Mouse (Mus musculus) CH12.LX (cell line): Measurements from ENCODE around the gene 1700020A23Rik. TPM values are rescaled to one million over a fixed set of nuclear protein-coding genes. Genes with fewer than 3 reads are reported as not detected.

Experiments used
- DNase-seq: peaks from one replicate; pipeline ENCODE4 v3.0.0-alpha.2; 2013; ENCODE audit errors: extremely low read depth
- H3K27ac ChIP-seq: 2 replicates; pipeline ENCODE4 v1.5.1; 2012; ENCODE audit warnings: low read depth, mild to moderate bottlenecking, control low read depth, moderate library complexity; ENCODE audit not compliant: insufficient read depth
- H3K27me3 ChIP-seq: replicated peaks from 2 replicates; pipeline ENCODE3; 2012; ENCODE audit warnings: inconsistent platforms
- H3K36me3 ChIP-seq, 2 experiments: replicated peaks in 1 of 2; 2 replicates each; pipeline versions ENCODE3 to v1.6.1; 2012; ENCODE audit warnings: inconsistent platforms in 1 of 2, low read length in 1 of 2, mild to moderate bottlenecking in 1 of 2, mixed read lengths in 1 of 2, moderate library complexity in 1 of 2; ENCODE audit not compliant: control insufficient read depth in 1 of 2, insufficient read depth in 1 of 2
- H3K4me1 ChIP-seq, 2 experiments: 2 replicates each; pipeline ENCODE4 v1.6.1; 2012; ENCODE audit warnings: inconsistent platforms in 1 of 2, moderate library complexity in 1 of 2; ENCODE audit not compliant: insufficient read depth in 2 of 2, control insufficient read depth in 1 of 2
- H3K4me2 ChIP-seq: 2 replicates; pipeline ENCODE4 v1.6.1; 2012; ENCODE audit warnings: low read depth, mild to moderate bottlenecking, control low read depth; ENCODE audit not compliant: poor library complexity, insufficient read depth, severe bottlenecking
- H3K4me3 ChIP-seq, 3 experiments: fragments of 150-350 bp in 1 of 3; sonication (generic) in 1 of 3; replicated peaks in 1 of 3; 2 replicates each; pipeline versions ENCODE3 to v1.5.1; 2011 to 2012; ENCODE audit warnings: low read depth in 2 of 3, low read length in 2 of 3, mild to moderate bottlenecking in 2 of 3, moderate library complexity in 2 of 3, control low read depth in 1 of 3, improper control_type of control experiment in 1 of 3, inconsistent platforms in 1 of 3, mixed read lengths in 1 of 3; ENCODE audit not compliant: poor library complexity in 1 of 3
- H3K79me2 ChIP-seq: replicated peaks from 2 replicates; pipeline ENCODE4 v1.6.1; 2012; ENCODE audit warnings: mild to moderate bottlenecking, moderate library complexity; ENCODE audit not compliant: control insufficient read depth, poor library complexity, insufficient read depth, severe bottlenecking; ENCODE audit errors: extremely low read depth
- H3K9ac ChIP-seq: 2 replicates; pipeline ENCODE4 v1.6.1; 2012; ENCODE audit warnings: low read depth, mild to moderate bottlenecking, control low read depth, moderate library complexity; ENCODE audit not compliant: insufficient read depth
- H3K9me3 ChIP-seq: replicated peaks from 2 replicates; pipeline ENCODE3; 2012; ENCODE audit warnings: low read length, inconsistent platforms, mixed read lengths
- CHD1 ChIP-seq: IDR thresholded peaks from 2 replicates; pipeline ENCODE4 v1.6.1; 2012; ENCODE audit warnings: low read depth, low read length, improper control_type of control experiment, inconsistent platforms
- CHD2 ChIP-seq: IDR thresholded peaks from 2 replicates; pipeline ENCODE4 v1.6.1; 2011; ENCODE audit warnings: low read length, improper control_type of control experiment
- E2F4 ChIP-seq: IDR thresholded peaks from 2 replicates; pipeline ENCODE4 v1.6.1; 2011; ENCODE audit warnings: low read depth, low read length, improper control_type of control experiment; ENCODE audit not compliant: insufficient replicate concordance
- ELF1 ChIP-seq: IDR thresholded peaks from 2 replicates; pipeline ENCODE4 v1.6.1; 2014; ENCODE audit warnings: low read depth, mild to moderate bottlenecking, inconsistent platforms, low read length, improper control_type of control experiment
- EP300 ChIP-seq: IDR thresholded peaks from 2 replicates; pipeline ENCODE4 v1.6.1; 2011; ENCODE audit warnings: low read length, improper control_type of control experiment
- ETS1 ChIP-seq: conservative IDR thresholded peaks from 2 replicates; pipeline ENCODE4 v1.6.1; 2012; ENCODE audit warnings: low read depth, mild to moderate bottlenecking, inconsistent platforms, low read length, improper control_type of control experiment, moderate library complexity
- GABPA ChIP-seq: IDR thresholded peaks from 2 replicates; pipeline ENCODE4 v1.6.1; 2012; ENCODE audit warnings: low read depth, low read length, improper control_type of control experiment, inconsistent platforms; ENCODE audit not compliant: insufficient replicate concordance
- HCFC1 ChIP-seq: IDR thresholded peaks from 2 replicates; pipeline ENCODE4 v1.6.1; 2012; ENCODE audit warnings: low read depth, mild to moderate bottlenecking, inconsistent platforms, low read length, improper control_type of control experiment
- IRF4 ChIP-seq: IDR thresholded peaks from 2 replicates; pipeline ENCODE4 v1.6.1; 2014; ENCODE audit warnings: low read depth, mild to moderate bottlenecking, inconsistent platforms, low read length, improper control_type of control experiment
- JUN ChIP-seq: IDR thresholded peaks from 2 replicates; pipeline ENCODE4 v1.6.1; 2011; ENCODE audit warnings: low read depth, mild to moderate bottlenecking, low read length, improper control_type of control experiment, moderate library complexity; ENCODE audit not compliant: insufficient read depth
- KAT2A ChIP-seq: IDR thresholded peaks from 2 replicates; pipeline ENCODE4 v1.6.1; 2012; ENCODE audit warnings: low read length, improper control_type of control experiment, inconsistent platforms; ENCODE audit not compliant: insufficient replicate concordance
- MAFK ChIP-seq: IDR thresholded peaks from 2 replicates; pipeline ENCODE4 v1.6.1; 2011; ENCODE audit warnings: low read length, improper control_type of control experiment; ENCODE audit not compliant: insufficient replicate concordance
- MAX ChIP-seq: IDR thresholded peaks from 2 replicates; pipeline ENCODE4 v1.6.1; 2011; ENCODE audit warnings: low read length, improper control_type of control experiment
- MAZ ChIP-seq: IDR thresholded peaks from 2 replicates; pipeline ENCODE4 v1.6.1; 2012; ENCODE audit warnings: low read depth, mild to moderate bottlenecking, inconsistent platforms, low read length, improper control_type of control experiment, moderate library complexity
- MEF2A ChIP-seq: IDR thresholded peaks from 2 replicates; pipeline ENCODE4 v1.6.1; 2014; ENCODE audit warnings: low read depth, mild to moderate bottlenecking, inconsistent platforms, low read length, improper control_type of control experiment, borderline replicate concordance
- MYC ChIP-seq: IDR thresholded peaks from 2 replicates; pipeline ENCODE4 v1.6.1; 2011; ENCODE audit warnings: low read depth, mild to moderate bottlenecking, improper control_type of control experiment, low read length
- NELFE ChIP-seq: IDR thresholded peaks from 2 replicates; pipeline ENCODE4 v1.6.1; 2011; ENCODE audit warnings: low read depth, low read length, improper control_type of control experiment
- NRF1 ChIP-seq: IDR thresholded peaks from 2 replicates; pipeline ENCODE4 v1.6.1; 2014; ENCODE audit warnings: low read depth, mild to moderate bottlenecking, inconsistent platforms, low read length, improper control_type of control experiment, moderate library complexity
- POLR2A ChIP-seq: IDR thresholded peaks from 2 replicates; pipeline ENCODE4 v1.6.1; 2011; ENCODE audit warnings: low read depth, mild to moderate bottlenecking, improper control_type of control experiment, low read length
- POLR2AphosphoS2 ChIP-seq: IDR thresholded peaks from 2 replicates; pipeline ENCODE4 v1.6.1; 2011; ENCODE audit warnings: low read depth, low read length, improper control_type of control experiment
- RCOR1 ChIP-seq: conservative IDR thresholded peaks from 2 replicates; pipeline ENCODE4 v1.6.1; 2012; ENCODE audit warnings: low read depth, mild to moderate bottlenecking, inconsistent platforms, low read length, improper control_type of control experiment
- SIN3A ChIP-seq: IDR thresholded peaks from 2 replicates; pipeline ENCODE4 v1.6.1; 2012; ENCODE audit warnings: low read length, improper control_type of control experiment, inconsistent platforms
- TBP ChIP-seq: conservative IDR thresholded peaks from 2 replicates; pipeline ENCODE4 v1.6.1; 2011; ENCODE audit warnings: low read depth, low read length, improper control_type of control experiment
- TCF12 ChIP-seq: IDR thresholded peaks from 2 replicates; pipeline ENCODE4 v1.6.1; 2014; ENCODE audit warnings: low read depth, mild to moderate bottlenecking, inconsistent platforms, low read length, improper control_type of control experiment
- UBTF ChIP-seq: IDR thresholded peaks from 2 replicates; pipeline ENCODE4 v1.6.1; 2012; ENCODE audit warnings: low read depth, mild to moderate bottlenecking, inconsistent platforms, low read length, improper control_type of control experiment, moderate library complexity
- USF1 ChIP-seq: IDR thresholded peaks from 2 replicates; pipeline ENCODE4 v1.6.1; 2014; ENCODE audit warnings: low read depth, mild to moderate bottlenecking, inconsistent platforms, low read length, improper control_type of control experiment
- USF2 ChIP-seq: conservative IDR thresholded peaks from 2 replicates; pipeline ENCODE4 v1.6.1; 2011; ENCODE audit warnings: low read depth, low read length, improper control_type of control experiment
- ZC3H11A ChIP-seq: IDR thresholded peaks from 2 replicates; pipeline ENCODE4 v1.6.1; 2012; ENCODE audit warnings: low read depth, mild to moderate bottlenecking, inconsistent platforms, low read length, improper control_type of control experiment
- ZKSCAN1 ChIP-seq: IDR thresholded peaks from 2 replicates; pipeline ENCODE4 v1.6.1; 2012; ENCODE audit warnings: low read depth, inconsistent platforms, low read length, improper control_type of control experiment, borderline replicate concordance
- ZNF384 ChIP-seq: IDR thresholded peaks from 2 replicates; pipeline ENCODE4 v1.6.1; 2012; ENCODE audit warnings: low read depth, low read length, improper control_type of control experiment, inconsistent platforms
- dilution Hi-C: fragments of 300-500 bp; cut with MboI; formaldehyde crosslinking; loops from 2 replicates; pipeline ENCODE4 v1.14.3; 2020; ENCODE audit warnings: low sequenced_read_pairs; ENCODE audit not compliant: extremely low pct_unique_long_range_greater_than_20kb, extremely low pct_ligation_motif_present
- in situ Hi-C: fragments of 300-500 bp; cut with MboI; formaldehyde crosslinking; loops from 3 replicates; pipeline ENCODE4 v1.14.3; 2019; ENCODE audit warnings: low sequenced_read_pairs, low pct_ligation_motif_present, low pct_unique_long_range_greater_than_20kb, mixed read lengths
- polyA plus RNA-seq: library from polyadenylated mRNA; unstranded; fragments of >175 nt; gene quantifications from 2 replicates; pipeline ENCODE4 v1.2.1, GENCODE M21; 2012; ENCODE audit warnings: low read depth; ENCODE audit not compliant: insufficient read length
- total RNA-seq, 2 experiments: library from RNA; depleted of rRNA; stranded (reverse); fragments of 300-350 nt in 1 of 2; fragments of >200 nt in 1 of 2; gene quantifications; 2 replicates each; pipeline ENCODE4 v1.2.3; 2012 to 2014

The 1700020A23Rik gene
- total and polyA plus RNA-seq, 3 experiments = not detected

GRCm38 (mm10) chr2:130400046-130400445 is 5.0 kb upstream of the 1700020A23Rik start:
- in situ Hi-C loops (no loop called here), dilution Hi-C loops (no loop called here)
- DNase-seq = no peak
- Histone ChIP-seq H3K9me3 (no peaks in the 10 kb centered on the region), H3K9ac (no peak overlapping the region), H3K4me2 (no peak overlapping the region), H3K79me2 (no peaks in the 10 kb centered on the region), H3K4me1 (no peaks in the 10 kb centered on the region), H3K4me3 (no peak overlapping the region), H3K36me3 (no peaks in the 10 kb centered on the region), H3K27me3 (no peaks in the 10 kb centered on the region), H3K27ac (no peak overlapping the region)
- TF ChIP-seq TCF12 = no peak
- no peak for TF ChIP-seq E2F4
- TF ChIP-seq ZC3H11A = no peak
- TF ChIP-seq MYC = no peak
- no peak for TF ChIP-seq ELF1
- no peak for TF ChIP-seq CHD2
- no peak for TF ChIP-seq MEF2A
- no peak for TF ChIP-seq RCOR1
- no peak for TF ChIP-seq GABPA
- TF ChIP-seq USF1 = no peak
- TF ChIP-seq USF2 = no peak
- TF ChIP-seq MAZ = no peak
- no peak for TF ChIP-seq POLR2A
- TF ChIP-seq ETS1 = no peak
- no peak for TF ChIP-seq JUN
- TF ChIP-seq EP300 = no peak

DNA sequence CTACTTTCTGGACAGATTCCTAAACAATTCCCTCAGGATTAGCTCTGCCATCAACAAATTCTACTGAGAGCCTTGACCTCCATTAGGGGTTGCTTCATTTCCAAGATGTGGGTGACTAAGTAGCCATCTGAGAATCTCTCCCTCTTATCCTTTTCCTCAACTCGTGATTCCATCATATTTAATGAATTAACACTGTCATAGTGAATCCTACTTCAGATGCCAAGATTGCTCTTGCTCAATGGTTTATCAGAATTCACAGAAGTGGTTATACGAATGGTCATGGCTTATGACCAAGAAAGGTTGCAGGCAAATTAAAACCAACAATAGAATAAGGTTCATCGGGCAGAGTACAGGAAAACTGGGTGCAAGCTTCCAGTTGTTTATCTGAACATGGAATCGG is 3.2 kb upstream of the 1700020A23Rik start:
- Histone ChIP-seq H3K79me2 (no peaks in the 10 kb centered on the region), H3K36me3 (no peaks in the 10 kb centered on the region), H3K4me2 (no peak overlapping the region), H3K9me3 (no peaks in the 10 kb centered on the region), H3K4me3 (no peak overlapping the region), H3K27me3 (no peaks in the 10 kb centered on the region), H3K27ac (no peak overlapping the region), H3K9ac (no peak overlapping the region), H3K4me1 (no peaks in the 10 kb centered on the region)
- DNase-seq = no peak
- in situ Hi-C loops (no loop called here), dilution Hi-C loops (no loop called here)
- no peak for TF ChIP-seq NRF1
- TF ChIP-seq HCFC1 = no peak
- no peak for TF ChIP-seq RCOR1
- TF ChIP-seq UBTF = no peak
- no peak for TF ChIP-seq POLR2AphosphoS2
- no peak for TF ChIP-seq ZKSCAN1
- no peak for TF ChIP-seq POLR2A
- no peak for TF ChIP-seq SIN3A
- no peak for TF ChIP-seq TBP
- no peak for TF ChIP-seq JUN
- TF ChIP-seq CHD1 = no peak
- no peak for TF ChIP-seq IRF4
- TF ChIP-seq MAFK = no peak
- TF ChIP-seq MAX = no peak
- TF ChIP-seq ZNF384 = no peak
- no peak for TF ChIP-seq KAT2A
- TF ChIP-seq NELFE = no peak
- TF ChIP-seq GABPA = no peak
